Mouse (Mus musculus): ENCODE results near the gene 2810408A11Rik.

2810408A11Rik gene

GRCm38 (mm10) chr11:69849128-69849527, 51.7 kb downstream of the 2810408A11Rik start:
- no peak for DNase-seq (ENCODE audit: low read depth, low spot score)

GRCm38 (mm10) chr11:69848021-69848420, 52.8 kb downstream of the 2810408A11Rik start:
- no peak for DNase-seq (ENCODE audit: low read depth, low spot score)

All from ZHBTc4 (cell line).